28 mouse cellular contexts compared by ENCODE assay signal in genomic region chrX:71980443-71980842, GRCm38 (mm10). TPM values are rescaled to one million over a fixed set of nuclear protein-coding genes. Genes with fewer than 3 reads are reported as not detected.
A peak's percentile ranks its signal among the peaks of the same experiment; 100 is the strongest.
DNase-seq lines count a peak whose midpoint lies in the region; ATAC-seq and TF ChIP-seq lines count a peak whose summit lies in the region.
"Had no signal": no experiment of that assay in that cellular context is flagged by ENCODE, and none has a peak within 500 bp of the region (broad histone marks: within the 10 kb centered on the region; RNA-seq: fewer than 3 reads in every experiment).

No protein-coding gene starts in this region.

- H3K4me1 ChIP-seq in heart, embryonic 16.5 days (ENCODE audit: control insufficient read depth, insufficient read depth, low read length) = no peaks in the 10 kb centered on the region
- no peaks in the 10 kb centered on the region for H3K4me1 ChIP-seq in liver, adult 2 months (ENCODE audit: control insufficient read depth, insufficient read depth, low read length)
- H3K4me1 ChIP-seq in liver, embryonic 11.5 days (replicated peaks; ENCODE audit: control insufficient read depth, insufficient read depth, low read length) = no peaks in the 10 kb centered on the region
- H3K4me1 ChIP-seq: embryonic facial prominence, embryonic 12.5 days; midbrain, embryonic 10.5 days had no signal

- ATAC-seq in heart, embryonic 16.5 days (replicated peaks; ENCODE audit: extremely low read depth, insufficient read depth, low FRiP score) = no peak
- no peak for ATAC-seq in liver, embryonic 11.5 days (replicated peaks; ENCODE audit: low FRiP score)
- ATAC-seq: forebrain, embryonic 14.5 days had no signal

- no peaks in the 10 kb centered on the region for H3K36me3 ChIP-seq in heart, embryonic 16.5 days (ENCODE audit: control insufficient read depth, insufficient read depth)
- H3K36me3 ChIP-seq in liver, adult 2 months (ENCODE audit: control insufficient read depth, insufficient read depth, low read length) = no peaks in the 10 kb centered on the region
- no peaks in the 10 kb centered on the region for H3K36me3 ChIP-seq in liver, embryonic 11.5 days (ENCODE audit: control insufficient read depth, insufficient read depth, low read length)
- H3K36me3 ChIP-seq: embryonic facial prominence, embryonic 12.5 days; midbrain, embryonic 10.5 days had no signal

- TF ChIP-seq CTCF in liver, adult 2 months (IDR thresholded peaks at IDR 0.05; ENCODE audit: low read depth, low read length) = no peak

- 29% methylated on average over 3 of the region's 3 CpGs for whole genome bisulfite sequencing in heart, embryonic 16.5 days
- WGBS in liver, adult 2 months = 40% methylated on average over 3 of the region's 3 CpGs
- WGBS in liver, embryonic 11.5 days = 67% methylated on average over 3 of the region's 3 CpGs

- peak overlapping the region; percentile 57; the same call in 1 of the 2 replicates for H3K27ac ChIP-seq in heart, embryonic 16.5 days (ENCODE audit: low read length)
- H3K27ac ChIP-seq in liver, adult 2 months (replicated peaks; ENCODE audit: insufficient read depth, low read depth, low read length) = no peak overlapping the region
- H3K27ac ChIP-seq in liver, embryonic 11.5 days (ENCODE audit: low read depth, low read length) = no peak overlapping the region
- H3K27ac ChIP-seq: embryonic facial prominence, embryonic 12.5 days; hindbrain, embryonic 14.5 days; macrophage; midbrain, embryonic 10.5 days; stomach, postnatal 0 days had no signal

- H3K79me2 ChIP-seq in liver, adult 2 months (ENCODE audit: control insufficient read depth, insufficient read depth, low read length) = no peaks in the 10 kb centered on the region

- H3K9me3 ChIP-seq in heart, embryonic 16.5 days (replicated peaks; ENCODE audit: control insufficient read depth, low read length) = no peaks in the 10 kb centered on the region
- no peaks in the 10 kb centered on the region for H3K9me3 ChIP-seq in liver, embryonic 11.5 days (ENCODE audit: control insufficient read depth, low read length)
- H3K9me3 ChIP-seq: embryonic facial prominence, embryonic 12.5 days; midbrain, embryonic 10.5 days had no signal

- H3K4me3 ChIP-seq in heart, embryonic 16.5 days (ENCODE audit: low read length) = no peak overlapping the region
- H3K4me3 ChIP-seq in liver, adult 2 months (ENCODE audit: insufficient read depth, low read depth, low read length) = no peak overlapping the region
- H3K4me3 ChIP-seq in liver, embryonic 11.5 days (ENCODE audit: low read depth, low read length) = no peak overlapping the region
- H3K4me3 ChIP-seq: embryonic facial prominence, embryonic 12.5 days; erythroblast, embryonic 14.5 days; midbrain, embryonic 10.5 days had no signal

- H3K9ac ChIP-seq in heart, embryonic 16.5 days (ENCODE audit: low read length) = no peak overlapping the region
- H3K9ac ChIP-seq in liver, adult 2 months (ENCODE audit: low read depth, low read length) = no peak overlapping the region
- H3K9ac ChIP-seq in liver, embryonic 11.5 days (ENCODE audit: low read depth, low read length) = no peak overlapping the region
- H3K9ac ChIP-seq: embryonic facial prominence, embryonic 12.5 days; hindbrain, embryonic 14.5 days had no signal

- intact Hi-C loops in heart, postnatal 36 days (cut with DNase I) = no loop called here

- TF ChIP-seq POLR2A in liver, adult 2 months (IDR thresholded peaks at IDR 0.05; ENCODE audit: extremely low read depth, insufficient read depth, low read length) = no peak

- H3K4me2 ChIP-seq in heart, embryonic 16.5 days (ENCODE audit: low read depth, low read length) = no peak overlapping the region
- no peak overlapping the region for H3K4me2 ChIP-seq in liver, embryonic 11.5 days
- H3K4me2 ChIP-seq: embryonic facial prominence, embryonic 12.5 days; hindbrain, embryonic 14.5 days had no signal

- DNase-seq in heart, postnatal 36 days = no peak
- DNase-seq in liver, adult 2 months (ENCODE audit: extremely low read depth, low read depth, low spot score) = peak; percentile 15
- DNase-seq in liver, embryonic 11.5 days (ENCODE audit: low spot score) = no peak
- peak; percentile 14 for DNase-seq in adrenal gland, postnatal 10 days
- peak; percentile 11 for DNase-seq in lung, postnatal 10 days
- no peak for DNase-seq in neural tube, embryonic 10.5 days (ENCODE audit: extremely low spot score, low spot score)
- DNase-seq: cerebellum, adult 8-10 months; gastrocnemius, postnatal 14 days; heart, postnatal 14 days; kidney, postnatal 10 days; left cerebral cortex, postnatal 4 days; liver; right cerebral cortex, postnatal 4 days; thymus, postnatal 25 days had no signal

- H3K27me3 ChIP-seq in heart, embryonic 16.5 days (ENCODE audit: control insufficient read depth, insufficient read depth, low read length) = no peaks in the 10 kb centered on the region
- no peaks in the 10 kb centered on the region for H3K27me3 ChIP-seq in liver, adult 2 months (ENCODE audit: control insufficient read depth, insufficient read depth, low read length)
- peaks cover 2% of the 10 kb centered on the region; the same call in 1 of the 2 replicates for H3K27me3 ChIP-seq in liver, embryonic 11.5 days (replicated peaks; ENCODE audit: control insufficient read depth, insufficient read depth, low read length)
- H3K27me3 ChIP-seq: embryonic facial prominence, embryonic 12.5 days had no signal

RNA-seq across cellular contexts. Expression of gene Fate1, which starts 7.7 kb away (rescaled TPM):
- polyA plus RNA-seq in heart, embryonic 16.5 days (2015; fragmentation: Nextera tagmentation; extraction: Ambion mirVana) = not detected in 2 replicates
- not detected for total RNA-seq in heart, postnatal 36 days (2021)
- not detected in 2 replicates for total RNA-seq in liver, adult 2 months (2014; rRNA removed)
- not detected in 2 replicates for polyA plus RNA-seq in liver, adult 2 months (2012; rRNA removed)
- polyA plus RNA-seq in liver, embryonic 11.5 days (2014; fragmentation: Nextera tagmentation; extraction: Ambion mirVana) = not detected in 2 replicates
- total RNA-seq in adrenal gland, postnatal 10 days (2021) = under 1 TPM in 1 of 2 experiments, not detected in 1; 0.30 TPM
- total RNA-seq: common myeloid progenitor, adult 5-6 weeks; gastrocnemius, postnatal 14 days; heart, adult 8-10 months; heart, postnatal 14 days; left cerebral cortex, postnatal 4 days had no signal
- polyA plus RNA-seq: C2C12; embryonic facial prominence, embryonic 12.5 days; erythroblast, embryonic 14.5 days; forebrain, embryonic 14.5 days; hindbrain, embryonic 14.5 days; intestine, embryonic 14.5 days; macrophage; midbrain, embryonic 10.5 days; midbrain, postnatal 0 days; neural tube, embryonic 11.5 days; stomach, postnatal 0 days had no signal

RNA-seq across cellular contexts. Expression of gene Cnga2, which starts 11.2 kb away (rescaled TPM):
- polyA plus RNA-seq in heart, embryonic 16.5 days (2015; fragmentation: Nextera tagmentation; extraction: Ambion mirVana) = 0.12 and 0.21 TPM in 2 replicates
- total RNA-seq in heart, postnatal 36 days (2021) = not detected
- total RNA-seq in liver, adult 2 months (2014; rRNA removed) = not detected in 2 replicates
- polyA plus RNA-seq in liver, adult 2 months (2012; rRNA removed) = not detected in 2 replicates
- 0.12 TPM in 1 of 2 replicates, not detected in the other for polyA plus RNA-seq in liver, embryonic 11.5 days (2014; fragmentation: Nextera tagmentation; extraction: Ambion mirVana)
- under 1 TPM; 0.09 to 0.39 TPM for total RNA-seq in adrenal gland, postnatal 10 days (2021)
- total RNA-seq: common myeloid progenitor, adult 5-6 weeks; heart, adult 8-10 months had no signal
- polyA plus RNA-seq: C2C12; erythroblast, embryonic 14.5 days; forebrain, embryonic 14.5 days; macrophage; midbrain, embryonic 10.5 days had no signal

RNA-seq across cellular contexts. Expression of gene Prrg3, which starts 18.0 kb away (rescaled TPM):
- 10.0 and 14.8 TPM in 2 replicates for polyA plus RNA-seq in heart, embryonic 16.5 days (2015; fragmentation: Nextera tagmentation; extraction: Ambion mirVana)
- total RNA-seq in heart, postnatal 36 days (2021) = 10 to 100 TPM in 1 of 2 experiments, 1 to 10 TPM in 1; 5.9 to 10.6 TPM
- total RNA-seq in liver, adult 2 months (2014; rRNA removed) = 0.18 and 0.40 TPM in 2 replicates
- polyA plus RNA-seq in liver, adult 2 months (2012; rRNA removed) = 0.17 and 0.24 TPM in 2 replicates
- 4.1 and 5.5 TPM in 2 replicates for polyA plus RNA-seq in liver, embryonic 11.5 days (2014; fragmentation: Nextera tagmentation; extraction: Ambion mirVana)
- total RNA-seq in adrenal gland, postnatal 10 days (2021) = 10 to 100 TPM; 25.9 to 31.0 TPM
- total RNA-seq: common myeloid progenitor, adult 5-6 weeks had no signal
- polyA plus RNA-seq: C2C12; erythroblast, embryonic 14.5 days; macrophage had no signal

RNA-seq across cellular contexts. Expression of gene Gm1141, which starts 59.6 kb away (rescaled TPM):
- polyA plus RNA-seq in heart, embryonic 16.5 days (2015; fragmentation: Nextera tagmentation; extraction: Ambion mirVana) = 0.08 and 0.14 TPM in 2 replicates
- not detected for total RNA-seq in heart, postnatal 36 days (2021)
- under 0.01 and 0.07 TPM in 2 replicates for total RNA-seq in liver, adult 2 months (2014; rRNA removed)
- 0.05 TPM in 1 of 2 replicates, not detected in the other for polyA plus RNA-seq in liver, adult 2 months (2012; rRNA removed)
- polyA plus RNA-seq in liver, embryonic 11.5 days (2014; fragmentation: Nextera tagmentation; extraction: Ambion mirVana) = 0.10 TPM in 1 of 2 replicates, not detected in the other
- total RNA-seq in adrenal gland, postnatal 10 days (2021) = under 1 TPM; 0.15 to 0.42 TPM
- total RNA-seq: common myeloid progenitor, adult 5-6 weeks; heart, adult 8-10 months; heart, postnatal 14 days had no signal
- polyA plus RNA-seq: erythroblast, embryonic 14.5 days; intestine, embryonic 14.5 days; stomach, postnatal 0 days had no signal

Comparison
In these comparisons a context has a peak if more than half of its experiments do, and no peak if none do; other contexts are left out.
1. DNase-seq: peak in liver, adult 2 months (single experiment), adrenal gland, postnatal 10 days (single experiment) and lung, postnatal 10 days (single experiment); none in heart, postnatal 36 days (0 of 2), liver, embryonic 11.5 days (single experiment) and neural tube, embryonic 10.5 days (single experiment).